Mouse (Mus musculus) T-helper 1 cell (primary cell): ENCODE results near the gene Ugt1a7c.

Source experiments
- in situ Hi-C: fragments of 300-600 bp; cut with MboI, MseI; formaldehyde crosslinking; loops from one replicate; pipeline ENCODE4 v1.15.1; 2025; ENCODE audit warnings: high pct_unique_total_duplicates

Ugt1a7c gene

DNA sequence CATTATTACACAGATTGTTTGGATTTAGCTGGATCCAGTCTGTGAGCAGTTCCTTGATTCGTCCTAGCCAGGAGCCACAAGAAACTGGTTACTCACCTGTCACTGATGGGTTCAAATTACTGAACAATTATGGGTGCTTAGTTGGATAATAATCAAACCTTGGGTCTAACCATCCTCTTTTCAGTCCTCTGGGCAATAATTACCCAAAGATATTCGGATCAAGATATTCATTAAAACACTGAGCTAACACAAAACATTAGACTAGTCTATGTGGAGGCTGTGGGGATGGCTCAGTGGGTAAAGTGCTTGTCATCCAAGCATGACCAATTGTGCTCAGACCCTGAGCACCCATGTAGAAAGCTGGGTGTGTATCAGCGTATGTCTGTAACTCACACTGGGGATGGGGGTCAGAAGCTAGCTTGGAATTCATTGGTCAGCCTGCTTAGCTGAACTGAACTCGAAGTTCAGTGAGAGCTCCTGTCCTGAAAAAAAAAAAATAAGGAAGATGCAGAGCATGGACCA lies 141.1 kb downstream of the Ugt1a7c start:
- in situ Hi-C loops, result no loop called here

DNA sequence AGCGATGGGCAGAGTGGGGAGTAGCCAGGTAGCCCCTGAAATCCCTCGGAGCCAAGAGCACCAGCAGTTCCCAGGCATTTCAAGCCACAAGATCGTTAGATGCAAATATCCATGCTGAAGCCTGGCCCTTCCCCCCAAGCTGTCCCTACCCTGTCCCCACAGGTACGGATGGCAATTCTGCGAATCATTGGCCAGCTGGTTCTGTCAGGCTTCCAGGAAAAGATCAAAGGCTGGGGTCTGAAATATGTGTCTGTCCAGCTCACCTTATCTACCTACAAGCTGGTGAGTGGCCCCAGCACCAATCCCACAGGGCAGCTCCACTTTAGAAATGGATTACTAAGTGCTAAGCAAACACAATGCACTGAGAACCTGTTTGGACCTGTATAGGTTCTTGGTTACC lies 142.4 kb downstream of the Ugt1a7c start:
- in situ Hi-C loops, result no loop called here

DNA sequence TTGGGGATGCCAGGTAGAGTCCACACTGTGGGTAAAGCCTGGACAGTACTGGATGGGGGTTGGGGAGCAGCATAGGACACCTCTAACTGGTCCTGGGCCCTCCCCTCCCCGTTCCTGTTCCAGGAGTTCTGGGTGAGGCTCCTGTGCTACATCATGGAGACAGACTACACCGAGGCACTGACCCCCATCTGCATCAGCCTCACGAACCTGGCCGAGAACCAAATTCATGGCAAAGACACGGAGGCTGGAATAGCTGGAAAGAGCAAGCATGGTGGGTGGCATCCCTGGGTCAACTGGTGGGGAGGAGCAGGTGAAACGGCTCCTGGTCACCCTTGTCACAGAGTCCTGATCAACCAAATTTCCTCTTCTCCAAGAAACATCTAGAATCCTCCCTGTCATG lies 143.9 kb downstream of the Ugt1a7c start:
- in situ Hi-C loops, result no loop called here

DNA sequence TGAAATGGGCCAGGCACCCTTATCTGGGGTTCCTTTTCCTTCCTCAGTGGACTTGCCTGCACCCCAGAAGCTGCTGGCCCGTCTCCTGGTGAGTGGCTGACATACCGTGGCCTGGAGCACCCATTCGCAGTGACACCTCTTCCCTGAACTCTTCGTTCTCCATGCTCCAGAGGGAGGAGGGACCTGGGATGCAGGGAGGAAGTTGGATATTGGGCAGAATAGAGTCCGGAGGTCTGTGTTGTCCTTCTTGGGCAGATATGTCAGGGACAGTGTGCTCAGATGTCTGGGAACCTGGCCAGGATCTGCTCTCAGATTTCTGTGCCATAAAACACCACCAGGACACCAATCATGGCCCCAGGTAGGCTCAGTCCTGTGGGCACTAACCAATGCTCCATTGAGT lies 145.2 kb downstream of the Ugt1a7c start:
- in situ Hi-C loops, result no loop called here

DNA sequence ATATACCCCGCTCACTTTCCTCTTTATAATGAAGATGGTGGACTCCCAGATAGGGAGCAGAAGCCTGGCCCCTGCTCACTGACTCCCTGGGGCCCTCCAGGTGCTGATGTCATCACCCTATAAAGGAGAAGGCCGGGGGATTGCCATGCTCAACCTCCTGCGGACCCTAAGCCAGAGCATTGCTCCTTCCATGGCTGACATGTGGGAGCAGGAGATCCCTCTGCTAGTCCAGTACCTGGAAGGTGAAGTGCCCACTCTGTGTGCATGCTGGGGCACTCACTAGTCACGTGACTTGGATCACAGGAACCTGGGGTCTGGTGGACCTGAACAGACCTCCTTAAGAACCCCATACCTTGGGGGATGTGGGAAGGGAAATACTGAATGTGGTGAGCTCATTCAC lies 145.7 kb downstream of the Ugt1a7c start:
- in situ Hi-C loops, result no loop called here

DNA sequence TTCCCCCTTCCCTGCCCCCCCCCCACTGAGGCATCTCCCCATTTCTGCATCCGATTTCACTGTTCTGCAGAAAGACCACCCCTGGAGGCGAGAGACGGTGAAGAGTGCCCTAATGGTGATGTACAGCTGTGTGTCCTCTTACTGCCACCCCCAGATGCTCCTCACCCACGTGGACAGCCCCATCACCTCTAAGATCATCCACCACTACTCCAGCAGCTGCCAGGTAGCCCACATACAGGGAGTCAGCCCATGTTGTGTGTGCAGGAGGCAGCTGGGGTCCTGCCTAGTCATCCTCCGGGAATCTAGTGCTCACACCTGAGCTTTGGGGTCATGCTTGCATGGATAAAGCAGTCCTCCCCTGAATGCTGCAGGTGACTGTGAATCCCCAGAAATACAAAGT lies 149.0 kb downstream of the Ugt1a7c start:
- in situ Hi-C loops, result no loop called here

DNA sequence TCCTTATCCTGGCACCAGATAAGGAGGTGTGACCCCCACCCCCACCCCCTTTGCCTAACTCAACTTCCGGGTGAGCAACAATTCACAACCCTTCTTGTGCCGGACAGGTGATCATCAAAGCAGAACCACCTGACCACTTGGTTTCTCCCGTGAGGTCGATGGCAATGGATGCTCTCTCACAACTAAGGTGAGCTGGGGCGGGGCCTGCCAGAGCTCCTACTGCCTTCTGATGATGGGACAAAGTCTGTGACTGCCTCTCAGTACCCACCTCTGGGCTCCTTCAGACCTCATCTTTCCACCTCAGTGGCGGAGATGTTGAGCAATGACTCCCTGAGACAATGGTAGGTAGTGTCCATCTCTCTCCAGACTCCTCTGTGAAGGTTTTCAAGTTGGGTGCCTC lies 151.0 kb downstream of the Ugt1a7c start:
- in situ Hi-C loops, result no loop called here

DNA sequence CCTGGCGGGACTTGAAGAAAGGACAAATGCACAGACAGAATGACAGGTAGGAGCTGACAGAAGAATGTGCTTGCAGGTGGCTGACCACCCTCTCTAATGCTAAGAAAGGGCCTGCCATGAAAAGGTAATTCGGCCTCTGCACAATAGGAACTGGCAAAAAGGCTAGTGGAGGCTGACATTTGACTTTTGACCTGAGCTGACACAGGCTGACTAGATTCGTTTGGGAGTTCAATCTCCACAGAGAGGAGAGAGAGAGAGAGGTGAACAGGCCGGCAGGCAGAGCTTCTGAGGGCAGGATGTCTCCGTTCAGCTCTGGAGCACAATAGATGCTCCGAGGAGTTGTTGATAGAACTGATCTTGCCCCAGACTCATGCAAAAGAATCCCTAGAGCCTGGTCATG lies 151.5 kb downstream of the Ugt1a7c start:
- in situ Hi-C loops, result no loop called here

DNA sequence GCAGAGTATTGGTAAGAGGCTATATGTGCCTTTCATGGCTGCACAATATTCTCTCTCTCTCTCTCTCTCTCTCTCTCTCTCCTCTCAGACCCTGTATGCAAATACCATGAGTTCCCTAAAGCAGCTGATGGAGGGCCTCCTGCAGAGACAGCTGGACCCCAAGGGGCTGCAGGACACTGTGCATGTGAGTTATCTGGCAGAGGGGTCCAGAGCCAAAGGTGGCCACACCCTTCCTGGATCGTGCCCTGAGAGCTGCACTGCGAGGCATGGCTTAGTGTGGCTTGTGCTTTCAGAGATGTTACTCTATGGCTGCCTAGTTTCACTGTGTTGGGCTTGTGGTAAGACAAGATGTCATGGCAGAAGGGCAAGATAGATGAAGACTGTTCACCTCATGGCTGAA lies 152.8 kb downstream of the Ugt1a7c start:
- in situ Hi-C loops, result no loop called here

DNA sequence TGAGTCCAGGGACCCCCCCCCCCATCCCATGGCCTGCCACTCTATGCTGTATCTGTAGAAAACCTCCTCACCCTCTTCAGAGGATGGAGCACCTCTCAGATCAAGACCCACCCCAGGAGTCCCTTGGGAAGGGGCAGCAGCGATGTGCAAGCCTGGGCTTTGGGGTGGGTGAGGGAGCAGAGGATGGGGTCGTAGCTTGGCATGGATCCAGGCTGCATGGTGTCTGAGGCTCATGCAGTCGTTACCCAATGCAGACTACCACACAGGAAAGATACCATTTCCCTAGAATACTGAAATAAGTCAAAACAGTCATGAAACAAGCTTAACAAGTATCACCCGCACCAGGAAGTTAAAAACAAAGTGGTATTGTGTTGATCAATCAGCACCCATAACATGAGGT lies 153.8 kb downstream of the Ugt1a7c start:
- in situ Hi-C loops, result no loop called here

DNA sequence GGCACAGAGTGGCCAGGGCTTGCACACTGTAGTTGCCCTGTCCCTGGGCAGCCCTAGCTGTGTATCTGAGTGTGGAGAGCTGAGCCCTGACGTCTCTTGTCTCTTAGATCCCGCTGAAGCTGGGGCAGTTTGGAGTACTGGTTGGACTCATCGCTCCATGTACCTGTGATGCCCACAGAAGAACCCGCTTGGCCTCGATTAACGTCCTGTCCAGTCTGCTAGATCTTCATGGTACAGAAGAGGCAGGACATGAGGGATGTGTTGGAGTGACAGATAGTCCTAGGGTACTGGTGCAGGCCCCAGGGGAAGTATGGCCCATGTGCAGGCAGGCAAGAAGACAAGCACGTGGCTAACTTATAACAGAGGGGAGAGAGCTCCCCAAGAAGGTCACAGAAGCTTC lies 154.7 kb downstream of the Ugt1a7c start:
- in situ Hi-C loops, result no loop called here

DNA sequence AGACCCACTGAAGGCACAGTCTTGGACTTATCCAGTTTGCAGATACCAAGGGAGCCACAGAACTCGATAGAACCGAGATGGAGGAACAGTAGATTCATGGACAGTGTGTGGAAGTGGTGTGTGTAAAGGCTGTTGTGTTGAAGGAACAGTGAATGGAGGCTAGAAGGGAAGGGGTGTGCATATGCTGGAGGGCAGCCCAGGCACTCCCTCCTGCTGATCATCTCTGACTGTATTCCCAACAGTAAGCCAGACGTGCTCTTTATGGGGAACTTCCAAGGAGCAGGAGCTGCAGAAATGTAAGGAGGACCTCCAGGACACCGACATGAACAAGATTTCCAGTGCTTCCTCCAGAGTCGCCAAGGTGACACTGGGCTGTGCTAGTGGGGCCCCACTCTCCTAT lies 155.2 kb downstream of the Ugt1a7c start:
- in situ Hi-C loops, result no loop called here

DNA sequence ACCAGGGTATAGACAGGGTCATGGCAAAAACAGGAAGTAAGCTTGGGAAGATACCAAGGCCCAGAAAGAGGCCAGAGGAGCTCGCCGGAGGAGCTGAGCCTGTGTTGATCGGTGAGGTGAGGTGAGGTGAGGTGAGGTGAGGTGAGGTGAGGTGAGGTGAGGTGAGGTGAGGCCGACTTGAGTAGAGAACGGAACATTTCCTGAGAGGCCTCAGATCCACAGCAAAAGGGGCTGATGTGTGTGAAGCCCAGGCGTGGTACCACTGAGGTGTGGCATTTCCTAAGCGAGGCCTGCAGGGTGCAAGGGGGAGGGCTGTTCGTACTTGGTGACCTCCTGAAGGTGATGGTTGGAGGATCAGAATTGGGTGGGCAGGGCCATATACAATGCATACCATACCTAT lies 158.2 kb downstream of the Ugt1a7c start:
- in situ Hi-C loops, result no loop called here

DNA sequence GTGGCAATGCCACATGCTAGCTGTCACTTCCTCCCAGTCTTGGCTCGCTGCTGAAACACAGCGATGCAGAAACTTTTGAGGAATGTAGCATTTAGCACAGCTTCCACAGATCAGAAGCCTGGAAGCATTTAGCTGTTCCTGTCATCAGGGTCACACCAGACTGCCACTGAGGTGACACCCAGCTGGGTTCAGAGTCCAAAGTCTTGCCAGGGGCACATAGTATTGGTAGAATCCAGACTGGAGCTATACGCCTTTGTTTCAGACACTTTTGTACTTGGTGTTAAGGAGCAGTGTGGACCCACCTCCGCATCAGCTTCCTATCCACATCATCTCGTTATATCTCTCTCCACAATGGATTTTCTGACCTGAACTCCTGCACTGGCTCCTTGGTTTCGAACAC lies 158.7 kb downstream of the Ugt1a7c start:
- in situ Hi-C loops, result no loop called here

DNA sequence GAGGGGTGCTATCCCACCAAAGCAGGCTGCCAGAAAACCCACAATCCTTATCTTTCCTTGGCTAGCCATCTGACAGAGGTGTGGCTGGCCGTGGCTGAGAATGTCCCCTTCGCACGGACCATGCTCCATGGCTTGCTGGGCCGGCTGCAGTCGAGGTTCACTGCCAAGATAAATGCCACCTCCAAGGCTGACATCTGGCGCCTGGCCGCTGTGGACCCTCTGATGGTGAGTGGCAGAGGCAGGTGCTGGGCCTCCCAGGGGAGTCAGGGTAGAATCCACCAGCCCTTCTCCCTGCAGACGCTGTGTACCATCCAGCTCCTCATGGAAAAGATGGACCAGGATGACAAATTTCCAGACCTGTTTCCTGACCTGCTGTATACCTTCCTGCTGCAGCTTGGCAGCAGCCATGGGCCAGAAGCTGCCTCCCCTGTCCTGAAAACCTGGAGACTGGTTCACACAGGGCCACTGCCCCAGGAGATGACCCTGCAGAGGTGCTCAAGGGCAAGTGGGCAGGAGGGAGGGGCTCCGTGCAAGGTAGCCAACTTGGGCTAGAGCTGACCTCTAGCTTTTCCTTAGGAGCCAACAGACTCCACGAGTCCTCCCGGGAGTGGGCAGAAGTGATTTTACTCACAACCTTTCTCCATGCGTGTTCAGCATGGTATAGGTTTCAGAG lies 160.1 kb downstream of the Ugt1a7c start:
- in situ Hi-C loops, result no loop called here

DNA sequence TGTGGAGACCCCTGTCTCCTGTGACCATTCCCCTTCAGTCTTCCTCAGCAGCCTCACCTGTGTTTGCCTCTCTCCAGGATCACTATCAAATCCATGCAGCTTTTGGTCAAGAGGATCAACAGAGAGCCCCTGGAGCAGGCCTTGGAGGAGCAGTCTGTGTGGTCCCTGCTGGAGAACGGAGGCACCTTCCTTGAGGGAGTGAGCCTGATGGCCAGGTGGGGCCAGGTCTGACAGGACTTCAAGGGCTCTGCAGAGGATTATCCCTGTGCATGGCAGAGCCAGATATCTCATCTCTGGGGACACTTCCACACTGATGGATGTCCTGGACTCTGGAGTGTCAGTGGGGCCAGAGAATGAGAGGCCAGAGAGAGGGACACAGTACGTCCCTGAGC lies 160.6 kb downstream of the Ugt1a7c start:
- in situ Hi-C loops, result no loop called here

DNA sequence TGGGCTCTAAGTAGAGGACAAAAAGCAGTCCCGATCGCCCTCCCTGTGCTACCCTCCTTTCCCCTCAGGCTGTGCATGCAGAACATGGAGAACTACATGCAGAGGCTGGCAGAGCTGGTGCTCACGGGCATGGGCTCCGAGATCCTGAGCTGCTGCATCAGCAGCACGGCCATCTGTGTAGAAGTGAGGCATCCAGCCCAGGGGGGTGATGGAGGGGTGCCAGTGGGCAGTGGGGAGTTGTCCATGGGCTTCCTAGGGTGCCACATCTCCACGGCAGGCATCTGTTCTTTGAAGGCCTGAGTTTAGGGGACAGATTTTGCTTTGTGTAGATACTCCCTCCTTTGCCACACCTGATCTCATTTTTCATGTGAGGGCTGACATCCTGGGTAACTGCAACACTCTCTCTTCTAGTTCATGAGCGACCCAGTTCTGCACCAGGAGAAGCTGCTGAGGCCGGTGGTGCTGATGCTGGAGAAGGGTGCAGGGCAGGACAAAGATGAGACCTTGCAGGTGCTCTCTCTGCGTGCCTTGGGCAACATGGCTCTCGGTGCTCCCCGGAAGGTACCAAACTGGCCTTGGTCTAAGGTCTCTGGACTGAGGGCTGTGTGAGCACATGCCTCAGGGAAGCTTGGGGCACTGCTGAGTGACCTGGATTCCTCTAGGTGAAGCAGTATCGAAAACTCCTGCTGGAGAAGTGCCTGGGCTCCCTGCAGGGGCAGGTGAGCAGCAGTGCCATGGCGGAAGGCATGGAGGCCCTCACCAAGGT lies 161.3 kb downstream of the Ugt1a7c start:
- in situ Hi-C loops, result no loop called here

DNA sequence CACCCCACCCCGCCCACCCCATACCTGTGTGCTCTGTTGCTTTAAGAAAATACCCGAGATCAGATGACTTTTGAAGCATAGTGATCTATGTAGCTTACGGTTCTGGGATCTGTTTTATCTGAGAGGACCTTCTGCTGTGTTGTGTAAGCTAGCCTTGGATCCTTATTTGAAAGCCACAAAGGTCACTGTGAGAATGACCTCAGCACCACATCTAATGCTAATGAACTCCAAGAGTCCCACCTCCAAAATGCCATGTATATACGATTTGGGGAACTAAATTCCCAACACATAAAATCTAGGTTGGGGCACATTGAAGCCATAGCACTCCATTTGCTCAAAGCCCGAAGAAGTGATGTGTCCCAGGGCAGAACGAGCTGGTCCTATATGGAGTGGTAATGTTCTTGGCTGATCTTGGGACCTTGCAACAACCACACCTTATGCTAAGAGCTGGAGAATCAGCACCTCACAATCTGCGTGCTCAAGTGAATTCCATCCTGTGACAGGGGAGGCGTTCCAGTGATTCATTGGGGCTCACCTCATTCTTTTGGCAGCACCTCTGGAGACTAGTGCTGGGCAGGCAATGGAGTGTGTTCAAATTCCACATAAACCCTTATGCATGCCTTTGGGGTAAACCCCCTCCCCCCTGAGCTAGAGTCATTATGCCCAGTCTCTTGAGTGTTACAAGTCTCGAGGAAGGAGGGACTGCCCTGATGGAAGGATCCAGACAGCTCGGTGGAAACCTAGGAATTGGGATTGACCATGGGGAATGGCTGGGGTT lies 162.2 kb downstream of the Ugt1a7c start:
- in situ Hi-C loops, result no loop called here

DNA sequence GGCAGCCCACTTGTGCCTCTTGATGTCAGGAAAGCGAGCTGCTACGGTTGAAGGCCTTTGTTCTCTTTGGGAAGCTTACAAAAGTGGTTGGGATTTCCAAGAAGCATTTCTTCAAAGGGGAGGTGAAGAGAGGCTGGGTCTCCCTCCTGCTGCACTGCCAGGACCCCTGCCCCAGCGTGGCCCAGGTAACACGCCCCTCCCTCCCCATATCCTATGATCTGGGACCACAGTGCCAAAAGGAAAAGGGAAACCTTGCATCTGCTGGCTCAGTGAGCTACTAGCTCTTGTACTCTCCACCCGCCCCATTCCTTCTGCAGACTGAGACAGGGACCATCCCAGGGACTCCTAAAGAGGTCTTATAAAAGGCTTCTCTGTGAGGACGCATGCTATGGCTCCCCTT lies 162.8 kb downstream of the Ugt1a7c start:
- in situ Hi-C loops, result no loop called here

DNA sequence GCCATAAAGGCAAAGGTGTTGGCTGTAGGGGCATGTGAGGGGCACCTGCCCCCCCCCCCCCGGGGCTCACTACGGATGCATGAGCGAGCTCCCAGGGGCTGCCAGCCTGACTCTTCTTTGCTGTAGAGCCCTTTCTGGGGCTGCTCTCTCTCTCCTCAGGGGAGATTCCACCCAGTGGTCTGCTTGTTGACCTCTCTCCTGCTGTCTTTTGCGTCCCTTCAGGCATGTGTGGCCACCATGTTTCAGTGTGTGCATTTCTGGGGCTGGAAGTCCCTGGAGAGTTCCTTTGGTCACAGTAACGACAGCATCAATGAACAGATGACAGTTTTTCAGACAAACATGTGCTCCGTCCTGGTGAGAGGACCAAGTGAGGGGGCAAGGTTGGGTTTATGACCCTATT lies 163.5 kb downstream of the Ugt1a7c start:
- in situ Hi-C loops, result no loop called here

DNA sequence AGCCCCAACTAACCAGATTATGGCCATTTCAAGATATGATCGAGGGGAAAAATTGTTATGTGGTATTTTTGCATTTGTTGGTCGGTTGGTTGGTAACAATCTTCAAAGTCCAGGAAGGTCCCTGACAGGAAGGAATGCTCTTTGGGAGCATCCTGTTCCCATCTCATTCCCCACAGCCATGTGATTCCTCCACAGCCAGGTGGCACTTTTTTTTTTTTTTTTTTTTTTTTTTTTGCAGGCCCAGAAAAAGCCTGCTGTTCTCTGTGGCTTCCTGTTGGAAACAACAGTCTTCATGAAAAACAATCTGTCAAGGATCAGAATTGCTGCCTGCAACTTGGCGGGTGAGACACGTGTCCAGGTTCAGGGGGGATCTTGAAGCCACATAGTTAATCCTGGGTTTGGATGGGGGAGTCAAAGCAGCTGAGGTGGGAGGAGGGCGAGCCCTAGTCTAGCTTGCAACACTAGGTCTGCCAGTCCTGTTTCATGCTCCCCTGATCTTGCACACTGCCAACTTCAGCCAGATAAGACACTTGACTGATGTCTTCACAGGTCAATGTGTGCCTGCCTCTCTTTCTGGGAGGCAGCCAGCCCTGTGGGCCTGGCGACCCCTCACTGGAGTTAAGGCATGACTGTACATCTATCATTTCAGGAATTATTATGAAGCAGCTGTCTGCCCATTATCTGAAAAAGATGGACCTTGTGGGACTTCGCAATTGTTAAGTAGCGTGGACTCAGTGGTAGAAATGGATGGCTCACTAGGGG lies 164.2 kb downstream of the Ugt1a7c start:
- in situ Hi-C loops, result no loop called here

DNA sequence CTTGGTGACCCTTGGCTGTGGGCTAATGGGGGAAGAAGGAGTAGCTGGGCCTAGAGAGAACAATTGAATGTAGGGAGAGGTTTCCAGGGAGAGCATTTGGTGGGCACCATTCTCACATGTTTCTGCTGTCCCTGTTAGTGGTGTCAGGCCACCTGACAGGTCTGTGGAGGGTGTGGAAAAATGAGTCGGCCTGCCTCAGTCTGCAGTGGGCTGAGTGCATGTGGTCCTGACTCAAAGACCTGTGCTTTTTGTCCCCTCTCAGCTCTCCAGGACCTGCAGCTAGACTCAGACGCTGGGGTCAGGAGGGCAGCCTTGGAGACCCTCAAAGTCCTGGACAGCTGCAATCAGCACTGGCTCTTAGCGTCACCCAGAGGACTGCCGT lies 164.8 kb downstream of the Ugt1a7c start:
- in situ Hi-C loops, result no loop called here
